Mouse (Mus musculus) gonadal fat pad, adult 2 months (tissue): Measurements from ENCODE around the gene Lsm12. TPM values are rescaled to one million over a fixed set of nuclear protein-coding genes. Genes with fewer than 3 reads are reported as not detected.

Experiments
- DNase-seq: peaks from one replicate; pipeline ENCODE4 v3.0.0-alpha.2; 2012; ENCODE audit warnings: low read depth
- polyA plus RNA-seq: library from polyadenylated mRNA; depleted of rRNA; stranded (reverse); fragments of >200 nt; gene quantifications from 2 replicates; pipeline ENCODE4 v1.2.3, GENCODE M21; 2012; rRNA removed

The Lsm12 gene
- polyA plus RNA-seq: 30.7 and 35.3 TPM in 2 replicates

- peak; percentile 26 for DNase-seq
Measured at GRCm38 (mm10) chr11:102184646-102185495, at the start of gene Lsm12. Gene Lsm12 (minus strand): TSS chr11:102185296.

GRCm38 (mm10) chr11:102230006-102230741, 45.1 kb upstream of the Lsm12 start, which contains the start of gene Hdac5:
Gene Hdac5 (minus strand): TSS chr11:102230166.
- peak; percentile 76 for DNase-seq

- DNase-seq: no peak
Measured at GRCm38 (mm10) chr11:102229331-102229953, 44.3 kb upstream of the Lsm12 start.

GRCm38 (mm10) chr11:102228646-102229268, 43.7 kb upstream of the Lsm12 start:
- DNase-seq: no peak

GRCm38 (mm10) chr11:102228191-102228545, 43.1 kb upstream of the Lsm12 start:
- DNase-seq: no peak

GRCm38 (mm10) chr11:102227270-102228190, 42.4 kb upstream of the Lsm12 start:
- no peak for DNase-seq

- no peak for DNase-seq
Measured at GRCm38 (mm10) chr11:102226067-102226978, 41.2 kb upstream of the Lsm12 start.

- DNase-seq: no peak
Measured at GRCm38 (mm10) chr11:102225221-102225620, 40.1 kb upstream of the Lsm12 start.

- DNase-seq: no peak
Measured at GRCm38 (mm10) chr11:102224686-102225085, 39.6 kb upstream of the Lsm12 start.

- no peak for DNase-seq
Measured at GRCm38 (mm10) chr11:102223166-102223565, 38.1 kb upstream of the Lsm12 start.

- no peak for DNase-seq
Measured at GRCm38 (mm10) chr11:102221954-102222351, 36.9 kb upstream of the Lsm12 start.

- no peak for DNase-seq
Measured at GRCm38 (mm10) chr11:102221243-102221953, 36.3 kb upstream of the Lsm12 start.

GRCm38 (mm10) chr11:102220451-102220850, 35.4 kb upstream of the Lsm12 start:
- DNase-seq: no peak

GRCm38 (mm10) chr11:102219994-102220346, 34.9 kb upstream of the Lsm12 start:
- DNase-seq: no peak

GRCm38 (mm10) chr11:102219247-102219993, 34.3 kb upstream of the Lsm12 start:
- no peak for DNase-seq

GRCm38 (mm10) chr11:102218783-102219182, 33.7 kb upstream of the Lsm12 start:
- DNase-seq: no peak

- DNase-seq: no peak
Measured at GRCm38 (mm10) chr11:102217876-102218430, 32.9 kb upstream of the Lsm12 start.

GRCm38 (mm10) chr11:102217396-102217795, 32.3 kb upstream of the Lsm12 start:
- no peak for DNase-seq
